Mouse (Mus musculus) common myeloid progenitor, adult 5-6 weeks (primary cell): ENCODE measurements at regions not wholly inside any gene's neighbourhood (a gene's known extent, or its start where the extent isn't known, plus 50 kb on each side); places are given as distances from the start of the nearest gene placed in this dataset.
A peak's percentile ranks its signal among the peaks of the same experiment; 100 is the strongest.

Source experiments
- ATAC-seq: replicated peaks from 2 replicates; pipeline ENCODE4 v1.8.0; 2016; ENCODE audit warnings: low read depth, mild to moderate bottlenecking, moderate TSS enrichment, inconsistent platforms; ENCODE audit not compliant: poor library complexity, severe bottlenecking

GRCm38 (mm10) chr7:75063816-75064215, 245.2 kb downstream of the Sv2b start:
- ATAC-seq, result no peak

DNA sequence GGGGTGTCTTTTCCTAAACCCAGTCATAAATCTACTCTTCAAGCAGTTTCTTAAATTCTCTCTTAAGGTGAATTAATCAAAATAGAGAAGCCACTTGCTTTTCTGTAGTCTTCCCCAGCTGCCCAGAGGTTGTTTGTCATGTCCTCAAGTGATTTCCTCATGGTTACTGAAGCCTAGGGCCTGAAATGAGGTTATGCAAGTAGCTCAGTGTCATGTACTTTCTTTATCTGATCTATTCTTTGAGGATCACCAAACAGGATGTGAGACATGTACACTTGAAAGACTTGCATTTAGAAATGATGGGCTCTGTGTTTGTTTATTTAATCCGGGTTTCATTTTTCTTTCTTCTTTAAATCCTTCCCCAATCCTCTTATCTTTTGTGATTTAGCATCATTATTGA, 258.8 kb downstream of the Sv2b start:
- 0 out of 2 replicates have a peak, but pooled peaks have one; percentile 22 for ATAC-seq

DNA sequence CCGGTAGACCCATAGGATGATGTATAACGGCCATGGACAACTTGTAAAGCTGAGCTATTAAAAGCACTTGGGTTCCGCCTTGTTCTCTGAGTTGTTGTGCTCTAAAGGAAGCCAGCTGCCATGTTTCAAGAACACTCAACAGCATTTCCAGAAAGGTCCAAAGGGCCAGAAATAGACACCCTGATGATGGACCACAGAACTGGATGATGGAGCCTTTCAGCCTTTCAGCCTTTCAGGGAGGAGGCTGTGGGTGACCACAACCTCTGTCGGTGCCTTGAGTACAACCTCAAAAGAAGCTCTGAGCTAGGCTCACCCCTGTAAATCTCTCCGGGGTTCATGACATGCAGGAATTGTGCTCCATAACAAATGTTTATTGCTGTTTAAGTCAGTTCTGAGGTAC, 259.3 kb downstream of the Sv2b start:
- ATAC-seq, result no peak

GRCm38 (mm10) chr7:75048822-75049221, 260.2 kb downstream of the Sv2b start:
- ATAC-seq, result no peak

DNA sequence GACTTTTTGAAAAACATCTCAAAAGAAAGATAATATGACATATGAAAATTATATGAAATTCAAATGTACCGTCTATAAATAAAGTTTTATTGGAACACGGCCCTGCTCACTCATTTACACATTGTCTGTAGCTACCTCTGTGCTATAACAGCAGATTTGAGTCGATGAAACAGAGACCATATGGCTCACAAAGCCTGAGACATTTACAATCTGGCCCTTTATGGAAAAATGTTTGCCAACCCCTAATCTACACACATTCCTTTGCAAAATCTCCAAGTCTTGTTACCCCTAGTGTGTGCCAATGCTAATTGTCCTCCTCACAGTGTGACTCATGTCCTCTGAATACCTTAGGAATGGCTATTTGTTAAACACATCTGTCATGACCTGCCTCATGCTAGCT, 261.2 kb downstream of the Sv2b start:
- ATAC-seq, result no peak

GRCm38 (mm10) chr7:75040871-75041270, 268.2 kb downstream of the Sv2b start:
- no peak for ATAC-seq

- ATAC-seq, result no peak
Measured at GRCm38 (mm10) chr7:75026191-75026590, 282.9 kb downstream of the Sv2b start.

DNA sequence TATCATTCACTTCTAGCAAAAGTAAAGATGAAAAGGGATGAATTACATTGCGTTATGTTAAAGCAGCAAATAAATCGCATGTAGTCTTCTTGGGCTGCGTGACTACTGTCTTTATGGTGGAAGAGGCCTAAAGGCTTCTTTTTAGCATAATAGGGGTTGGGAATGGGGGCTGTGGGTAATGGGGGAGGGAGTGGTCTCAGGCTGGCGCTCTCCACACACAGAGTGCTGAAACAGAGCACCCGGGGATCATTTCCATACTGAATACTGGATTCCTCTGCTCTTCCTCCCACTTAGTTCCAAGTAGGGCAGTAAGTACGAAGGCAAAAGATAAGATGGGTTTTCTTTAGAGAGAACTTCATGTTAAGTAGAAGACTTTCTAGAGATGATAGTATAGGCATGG, 287.1 kb downstream of the Sv2b start:
- ATAC-seq, result no peak

DNA sequence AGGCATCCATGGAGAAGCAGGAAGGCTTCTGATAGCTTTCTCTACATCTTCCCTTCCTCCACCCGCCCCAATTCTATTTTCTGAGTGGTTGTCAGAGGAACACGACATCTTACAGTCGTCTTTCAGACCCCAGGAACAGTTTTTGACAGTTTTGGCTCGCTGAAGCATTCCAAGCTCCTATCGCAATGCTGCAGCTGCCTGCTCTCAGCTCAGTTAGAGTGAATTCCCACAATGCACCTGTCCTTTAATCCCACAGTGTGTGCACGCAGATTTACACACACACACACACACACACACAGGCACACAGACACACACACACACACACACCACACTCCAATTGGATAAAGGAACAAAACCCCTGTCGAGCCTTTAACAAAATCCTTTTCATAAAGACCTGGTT, 290.4 kb downstream of the Sv2b start:
- ATAC-seq, result no peak

- ATAC-seq, result no peak
Measured at GRCm38 (mm10) chr7:75008481-75008880, 300.6 kb downstream of the Sv2b start.

DNA sequence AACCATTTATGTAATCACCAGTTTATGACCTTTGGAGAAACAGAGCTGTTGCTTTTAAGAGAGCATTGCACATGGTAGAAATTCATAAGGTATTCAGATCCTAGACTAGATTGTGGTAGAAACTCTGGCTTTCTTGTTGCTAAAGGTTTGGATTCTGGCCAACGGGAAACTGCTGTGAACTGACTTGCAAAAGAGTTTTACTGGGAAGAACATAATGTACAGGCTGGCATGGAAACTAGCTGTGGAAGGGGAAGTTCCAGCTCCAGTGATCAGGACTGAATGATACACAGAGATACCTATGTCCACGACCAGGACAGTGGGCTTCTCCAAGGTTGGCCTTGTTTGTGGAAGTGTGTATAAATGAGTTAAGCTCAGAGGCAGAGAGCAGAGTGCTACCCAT, 318.9 kb downstream of the Sv2b start:
- 0 out of 2 replicates have a peak, but pooled peaks have one; percentile 15 for ATAC-seq

DNA sequence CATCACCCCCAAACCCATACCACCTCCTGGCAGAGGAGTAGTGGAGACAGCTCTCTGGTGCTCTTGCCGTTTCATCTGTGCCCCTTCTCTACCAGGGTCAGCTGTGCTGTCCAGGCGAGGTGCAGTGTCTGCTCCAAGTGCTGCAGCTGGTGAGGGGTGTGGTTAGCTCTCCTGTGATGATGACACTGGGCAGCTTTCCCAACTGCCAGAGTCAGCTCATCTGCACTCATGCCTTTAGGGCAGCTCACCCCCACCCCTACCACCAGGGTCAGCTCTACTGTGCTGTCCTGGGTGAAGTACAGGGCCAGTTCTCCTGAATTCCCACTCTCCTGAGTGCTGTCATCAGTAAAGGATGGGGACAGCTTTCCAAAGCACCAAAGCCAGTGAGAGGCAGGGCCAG, 329.6 kb downstream of the Sv2b start:
- ATAC-seq, result no peak

GRCm38 (mm10) chr7:74975986-74976385, 333.1 kb downstream of the Sv2b start:
- no peak for ATAC-seq

- peak; percentile 88 for ATAC-seq
Measured at GRCm38 (mm10) chr7:74974448-74974847, 334.6 kb downstream of the Sv2b start.

- ATAC-seq, result 0 out of 2 replicates have a peak, but pooled peaks have one; percentile 39
Measured at GRCm38 (mm10) chr7:74944421-74945098, 364.5 kb downstream of the Sv2b start.

- no peak for ATAC-seq
Measured at GRCm38 (mm10) chr7:74942917-74943316, 366.1 kb downstream of the Sv2b start.

GRCm38 (mm10) chr7:74942146-74942545, 366.9 kb downstream of the Sv2b start:
- ATAC-seq, result no peak

DNA sequence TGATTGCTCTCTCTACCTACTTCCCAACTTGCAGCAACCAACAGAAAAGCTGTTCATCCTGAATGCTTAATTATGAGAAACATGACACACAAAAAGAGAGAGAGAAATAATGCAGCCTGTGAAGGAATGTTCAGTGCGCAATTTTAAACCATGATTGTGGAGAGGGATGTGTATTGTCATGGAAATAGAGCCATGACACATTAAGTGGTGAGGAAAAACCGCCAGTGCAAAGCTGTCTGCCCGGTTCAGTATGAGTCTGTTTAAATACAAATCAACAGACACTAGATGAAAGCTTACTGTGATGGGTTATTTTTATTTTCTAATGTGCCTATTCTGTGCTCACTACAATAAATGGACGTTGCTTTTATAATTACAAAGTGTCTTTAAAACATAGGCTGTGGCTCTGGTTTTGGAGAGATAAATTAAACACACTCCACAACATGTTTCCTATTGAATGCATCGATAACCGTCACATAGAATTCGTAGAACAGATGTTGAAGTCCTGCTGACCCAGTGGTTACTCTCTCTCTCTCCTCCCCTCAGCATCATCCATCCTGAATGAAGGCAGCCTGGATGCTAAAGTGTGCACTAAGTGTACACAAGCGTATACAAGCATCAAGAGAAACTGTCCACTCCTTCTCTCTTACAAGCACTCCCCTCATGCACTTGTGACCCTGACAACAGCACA, 374.7 kb upstream of the Slco3a1 start:
- peak; percentile 46 for ATAC-seq

- peak; percentile 96 for ATAC-seq
Measured at GRCm38 (mm10) chr7:74928226-74928927, 373.8 kb upstream of the Slco3a1 start.

- no peak for ATAC-seq
Measured at GRCm38 (mm10) chr7:74926729-74927128, 372.1 kb upstream of the Slco3a1 start.

- ATAC-seq, result no peak
Measured at GRCm38 (mm10) chr7:74924156-74924555, 369.6 kb upstream of the Slco3a1 start.
